8 mouse cellular contexts compared by ENCODE assay signal in genomic region chr9:23377831-23378730, GRCm38 (mm10).
DNase-seq lines count a peak whose midpoint lies in the region; ATAC-seq and TF ChIP-seq lines count a peak whose summit lies in the region.
"Had no signal": no experiment of that assay in that cellular context is flagged by ENCODE, and none has a peak within 500 bp of the region (broad histone marks: within the 10 kb centered on the region; RNA-seq: fewer than 3 reads in every experiment).

No protein-coding gene starts in this region.

- H3K36me3 ChIP-seq in lung, postnatal 0 days (ENCODE audit: insufficient read depth, low read length), result no peaks in the 10 kb centered on the region
- no peaks in the 10 kb centered on the region for H3K36me3 ChIP-seq in forebrain, embryonic 11.5 days (ENCODE audit: control insufficient read depth, insufficient read depth, low read length)
- no peaks in the 10 kb centered on the region for H3K36me3 ChIP-seq in hindbrain, postnatal 0 days (ENCODE audit: insufficient read depth, low read length)
- no peaks in the 10 kb centered on the region for H3K36me3 ChIP-seq in neural tube, embryonic 15.5 days
- H3K36me3 ChIP-seq: liver, embryonic 13.5 days had no signal

- no peaks in the 10 kb centered on the region for H3K27me3 ChIP-seq in lung, postnatal 0 days (replicated peaks; ENCODE audit: insufficient read depth, low read length)
- no peaks in the 10 kb centered on the region for H3K27me3 ChIP-seq in forebrain, embryonic 11.5 days (ENCODE audit: control insufficient read depth, insufficient read depth, low read length)
- H3K27me3 ChIP-seq in hindbrain, postnatal 0 days (ENCODE audit: insufficient read depth, low read length), result no peaks in the 10 kb centered on the region
- no peaks in the 10 kb centered on the region for H3K27me3 ChIP-seq in neural tube, embryonic 15.5 days (replicated peaks)
- H3K27me3 ChIP-seq: liver, embryonic 13.5 days had no signal

- DNase-seq in lung, postnatal 0 days (ENCODE audit: low spot score), result peak; percentile 49
- no peak for DNase-seq in lung, postnatal 10 days
- peak; percentile 51 for DNase-seq in forebrain, embryonic 11.5 days (ENCODE audit: low spot score)
- peak; percentile 22 for DNase-seq in hindbrain, postnatal 0 days (ENCODE audit: low spot score)
- DNase-seq in gastrocnemius, adult 18-20 months (ENCODE audit: low spot score), result no peak
- DNase-seq in testis, postnatal 14 days (ENCODE audit: low spot score), result no peak
- DNase-seq: liver, embryonic 13.5 days had no signal

- TF ChIP-seq EP300 in lung, postnatal 0 days (IDR thresholded peaks at IDR 0.05), result no peak

- ATAC-seq in lung, postnatal 0 days, result no peak
- peak; percentile 67 for ATAC-seq in forebrain, embryonic 11.5 days (replicated peaks; ENCODE audit: low FRiP score)
- ATAC-seq in hindbrain, postnatal 0 days, result 0 out of 2 replicates have a peak, but pooled peaks have one; percentile 16
- ATAC-seq in neural tube, embryonic 15.5 days (ENCODE audit: low FRiP score), result no peak; the same call in 1 of the 2 replicates

- no peak overlapping the region for H3K9ac ChIP-seq in lung, postnatal 0 days (replicated peaks; ENCODE audit: low read depth)
- H3K9ac ChIP-seq in forebrain, embryonic 11.5 days (ENCODE audit: low read length), result peak overlapping the region; percentile 27; the same call in 1 of the 2 replicates
- H3K9ac ChIP-seq in hindbrain, postnatal 0 days (replicated peaks; ENCODE audit: low read length), result no peak overlapping the region
- no peak overlapping the region for H3K9ac ChIP-seq in neural tube, embryonic 15.5 days (replicated peaks)
- H3K9ac ChIP-seq: liver, embryonic 13.5 days had no signal

- 40% methylated on average over 5 of the region's 5 CpGs for WGBS in lung, postnatal 0 days
- 17% methylated on average over 5 of the region's 5 CpGs for WGBS in forebrain, embryonic 11.5 days
- WGBS in hindbrain, postnatal 0 days, result 19% methylated on average over 5 of the region's 5 CpGs
- 23% methylated on average over 5 of the region's 5 CpGs for WGBS in neural tube, embryonic 15.5 days

- no peak overlapping the region for H3K27ac ChIP-seq in lung, postnatal 0 days (ENCODE audit: low read length)
- peak overlapping the region; percentile 91 for H3K27ac ChIP-seq in forebrain, embryonic 11.5 days (ENCODE audit: low read depth, low read length)
- peak overlapping the region; percentile 60; the same call in 1 of the 2 replicates for H3K27ac ChIP-seq in hindbrain, postnatal 0 days
- peak overlapping the region; percentile 45 for H3K27ac ChIP-seq in neural tube, embryonic 15.5 days (replicated peaks)
- H3K27ac ChIP-seq: liver, embryonic 13.5 days had no signal

- no peaks in the 10 kb centered on the region for H3K9me3 ChIP-seq in lung, postnatal 0 days (ENCODE audit: low read length)
- no peaks in the 10 kb centered on the region for H3K9me3 ChIP-seq in forebrain, embryonic 11.5 days (ENCODE audit: control insufficient read depth, low read length)
- no peaks in the 10 kb centered on the region for H3K9me3 ChIP-seq in hindbrain, postnatal 0 days (ENCODE audit: low read length)
- no peaks in the 10 kb centered on the region for H3K9me3 ChIP-seq in neural tube, embryonic 15.5 days (replicated peaks)
- H3K9me3 ChIP-seq: liver, embryonic 13.5 days had no signal

- H3K4me3 ChIP-seq in lung, postnatal 0 days (ENCODE audit: low read depth, low read length), result no peak overlapping the region
- H3K4me3 ChIP-seq in forebrain, embryonic 11.5 days (ENCODE audit: low read depth, low read length), result no peak overlapping the region
- H3K4me3 ChIP-seq in hindbrain, postnatal 0 days (ENCODE audit: low read length), result no peak overlapping the region
- H3K4me3 ChIP-seq in neural tube, embryonic 15.5 days (replicated peaks), result no peak overlapping the region
- H3K4me3 ChIP-seq: liver, embryonic 13.5 days had no signal

- no peaks in the 10 kb centered on the region for H3K4me1 ChIP-seq in lung, postnatal 0 days (ENCODE audit: insufficient read depth, low read depth, low read length)
- peaks cover 27% of the 10 kb centered on the region for H3K4me1 ChIP-seq in forebrain, embryonic 11.5 days (replicated peaks; ENCODE audit: control insufficient read depth, insufficient read depth, low read length)
- H3K4me1 ChIP-seq in hindbrain, postnatal 0 days (ENCODE audit: insufficient read depth, low read length), result peaks cover 7% of the 10 kb centered on the region; the same call in 1 of the 2 replicates
- peaks cover 24% of the 10 kb centered on the region for H3K4me1 ChIP-seq in neural tube, embryonic 15.5 days
- H3K4me1 ChIP-seq: liver, embryonic 13.5 days had no signal

- no peak overlapping the region for H3K4me2 ChIP-seq in lung, postnatal 0 days (replicated peaks; ENCODE audit: low read depth, low read length)
- H3K4me2 ChIP-seq in forebrain, embryonic 11.5 days (ENCODE audit: low read depth, low read length, severe bottlenecking), result no peak overlapping the region
- no peak overlapping the region for H3K4me2 ChIP-seq in hindbrain, postnatal 0 days (ENCODE audit: low read depth, low read length)
- no peak overlapping the region for H3K4me2 ChIP-seq in neural tube, embryonic 15.5 days
- H3K4me2 ChIP-seq: liver, embryonic 13.5 days had no signal

- TF ChIP-seq CTCF in lung, postnatal 0 days (IDR thresholded peaks at IDR 0.05), result no peak
- no peak for TF ChIP-seq CTCF in hindbrain, postnatal 0 days (IDR thresholded peaks at IDR 0.05; ENCODE audit: low read depth)

Comparison
In these comparisons a context has a peak if more than half of its experiments do, and no peak if none do; other contexts are left out.
1. DNase-seq: peak in lung, postnatal 0 days (single experiment), forebrain, embryonic 11.5 days (single experiment) and hindbrain, postnatal 0 days (single experiment); none in lung, postnatal 10 days (single experiment), gastrocnemius, adult 18-20 months (single experiment) and testis, postnatal 14 days (single experiment).
2. ATAC-seq: peak in forebrain, embryonic 11.5 days (single experiment) and hindbrain, postnatal 0 days (single experiment); none in lung, postnatal 0 days (single experiment) and neural tube, embryonic 15.5 days (single experiment).